Mouse (Mus musculus): ENCODE measurements at regions not wholly inside any gene's neighbourhood (a gene's known extent, or its start where the extent isn't known, plus 50 kb on each side); places are given as distances from the start of the nearest gene placed in this dataset.

DNA sequence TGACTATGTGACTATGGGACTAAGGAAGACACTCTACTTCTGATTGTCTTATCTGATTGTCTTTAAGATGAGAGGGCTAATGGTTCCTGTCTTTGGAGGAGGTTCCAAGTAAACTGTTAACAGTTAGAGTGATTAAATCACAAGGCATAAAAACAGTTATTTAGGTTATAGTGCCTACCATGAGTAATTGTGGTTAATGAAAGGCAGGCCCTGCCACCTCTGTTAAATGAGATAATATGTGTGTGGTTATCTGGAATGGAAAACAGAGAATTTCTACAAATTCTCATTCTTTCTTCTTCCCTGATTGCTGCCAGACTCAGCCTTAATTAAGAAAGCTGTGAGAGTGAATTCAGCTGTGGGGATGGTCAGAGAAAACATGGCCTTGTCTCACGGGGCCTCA, 53.4 kb upstream of the Emx2 start:
- H3K4me3 ChIP-seq (replicated peaks in 1 of 3; ENCODE audit: low read depth in 2 of 3, low read length in 2 of 3, poor library complexity in 1 of 3): no peak overlapping the region
- H3K27me3 ChIP-seq (replicated peaks): peaks cover 3% of the 10 kb centered on the region
- H3K36me3 ChIP-seq (replicated peaks in 1 of 2; ENCODE audit: control insufficient read depth in 1 of 2, insufficient read depth in 1 of 2, low read length in 1 of 2): no peaks in the 10 kb centered on the region
- in situ Hi-C loops (cut with MboI; ENCODE audit: low pct_ligation_motif_present, low pct_unique_long_range_greater_than_20kb, low sequenced_read_pairs) (loop anchor here (25.0 kb wide), 1 partner anchor 733 kb away; no protein-coding TSS in a partner anchor), dilution Hi-C loops (cut with MboI; ENCODE audit: extremely low pct_ligation_motif_present, extremely low pct_unique_long_range_greater_than_20kb, low sequenced_read_pairs) (no loop called here)
- TF ChIP-seq PAX5 (IDR thresholded peaks at IDR 0.05; ENCODE audit: low read length) (no peak), USF1 (IDR thresholded peaks at IDR 0.05; ENCODE audit: low read depth, low read length) (no peak), MEF2A (IDR thresholded peaks at IDR 0.05; ENCODE audit: borderline replicate concordance, low read depth, low read length) (no peak), RAD21 (IDR thresholded peaks at IDR 0.05; ENCODE audit: low read depth, low read length) (no peak), ZC3H11A (IDR thresholded peaks at IDR 0.05; ENCODE audit: low read depth, low read length) (no peak), CHD1 (IDR thresholded peaks at IDR 0.05; ENCODE audit: low read depth, low read length) (no peak), EP300 (IDR thresholded peaks at IDR 0.05; ENCODE audit: low read length) (no peak), ZMIZ1 (IDR thresholded peaks at IDR 0.05; ENCODE audit: low read depth, low read length) (no peak), BHLHE40 (IDR thresholded peaks at IDR 0.05; ENCODE audit: low read depth, low read length) (no peak), E2F4 (IDR thresholded peaks at IDR 0.05; ENCODE audit: insufficient replicate concordance, low read depth, low read length) (no peak), RCOR1 (conservative IDR thresholded peaks at IDR 0.05; ENCODE audit: low read depth, low read length) (no peak), JUND (conservative IDR thresholded peaks at IDR 0.05; ENCODE audit: low read depth, low read length) (no peak), SIN3A (IDR thresholded peaks at IDR 0.05; ENCODE audit: low read length) (no peak), SMC3 (IDR thresholded peaks at IDR 0.05; ENCODE audit: low read depth, low read length) (no peak), TBP (conservative IDR thresholded peaks at IDR 0.05; ENCODE audit: low read depth, low read length) (no peak), HCFC1 (IDR thresholded peaks at IDR 0.05; ENCODE audit: low read depth, low read length) (no peak), ELF1 (IDR thresholded peaks at IDR 0.05; ENCODE audit: low read depth, low read length) (no peak)
- peaks cover 4 to 17% of the 10 kb centered on the region in 2 experiments; a peak in 3 of 4 replicates for H3K4me1 ChIP-seq (ENCODE audit: control insufficient read depth in 1 of 2, insufficient read depth in 2 of 2)
- no peak overlapping the region for H3K27ac ChIP-seq (ENCODE audit: insufficient read depth, low read depth)
- no peaks in the 10 kb centered on the region for H3K79me2 ChIP-seq (replicated peaks; ENCODE audit: control insufficient read depth, extremely low read depth, insufficient read depth, poor library complexity, severe bottlenecking)
- DNase-seq (ENCODE audit: extremely low read depth): no peak
- H3K9ac ChIP-seq (ENCODE audit: insufficient read depth, low read depth): no peak overlapping the region
- no peak overlapping the region for H3K4me2 ChIP-seq (ENCODE audit: insufficient read depth, low read depth, poor library complexity, severe bottlenecking)
- H3K9me3 ChIP-seq (replicated peaks; ENCODE audit: low read length): no peaks in the 10 kb centered on the region

DNA sequence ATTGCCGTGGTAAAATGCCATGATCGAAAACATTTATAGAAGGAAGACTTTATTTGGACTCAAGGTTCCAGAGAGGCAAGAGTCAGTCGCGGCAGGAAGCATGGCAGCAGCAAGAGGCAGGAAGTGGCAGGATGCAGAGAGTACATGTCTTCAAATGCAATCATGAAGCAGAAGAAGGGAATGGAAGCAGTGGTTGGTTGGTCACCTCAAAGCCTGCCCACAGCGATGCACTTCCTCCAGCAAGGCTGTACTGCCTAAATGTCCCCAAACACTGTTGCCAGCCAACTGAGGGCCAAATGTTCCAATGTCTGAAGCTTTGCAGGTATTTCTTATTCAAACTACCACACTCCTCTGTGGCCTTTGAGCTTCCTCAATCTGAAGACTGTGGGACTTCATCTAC, 52.6 kb upstream of the Emx2 start:
- H3K27ac ChIP-seq (ENCODE audit: insufficient read depth, low read depth): no peak overlapping the region
- H3K79me2 ChIP-seq (replicated peaks; ENCODE audit: control insufficient read depth, extremely low read depth, insufficient read depth, poor library complexity, severe bottlenecking): no peaks in the 10 kb centered on the region
- H3K4me2 ChIP-seq (ENCODE audit: insufficient read depth, low read depth, poor library complexity, severe bottlenecking): no peak overlapping the region
- H3K36me3 ChIP-seq (replicated peaks in 1 of 2; ENCODE audit: control insufficient read depth in 1 of 2, insufficient read depth in 1 of 2, low read length in 1 of 2): no peaks in the 10 kb centered on the region
- no peak overlapping the region for H3K9ac ChIP-seq (ENCODE audit: insufficient read depth, low read depth)
- H3K4me1 ChIP-seq (ENCODE audit: control insufficient read depth in 1 of 2, insufficient read depth in 2 of 2): peaks cover 4 to 17% of the 10 kb centered on the region in 2 experiments; a peak in 3 of 4 replicates
- H3K9me3 ChIP-seq (replicated peaks; ENCODE audit: low read length): no peaks in the 10 kb centered on the region
- in situ Hi-C loops (cut with MboI; ENCODE audit: low pct_ligation_motif_present, low pct_unique_long_range_greater_than_20kb, low sequenced_read_pairs): loop anchor here (25.0 kb wide), 1 partner anchor 732 kb away; no protein-coding TSS in a partner anchor
- no peaks in the 10 kb centered on the region for H3K27me3 ChIP-seq (replicated peaks)
- no peak overlapping the region for H3K4me3 ChIP-seq (replicated peaks in 1 of 3; ENCODE audit: low read depth in 2 of 3, low read length in 2 of 3, poor library complexity in 1 of 3)
- TF ChIP-seq NRF1 (IDR thresholded peaks at IDR 0.05; ENCODE audit: low read depth, low read length) (no peak), RAD21 (IDR thresholded peaks at IDR 0.05; ENCODE audit: low read depth, low read length) (no peak), MAFK (IDR thresholded peaks at IDR 0.05; ENCODE audit: insufficient replicate concordance, low read length) (no peak)
- no peak for DNase-seq (ENCODE audit: extremely low read depth)
- dilution Hi-C loops (cut with MboI; ENCODE audit: extremely low pct_ligation_motif_present, extremely low pct_unique_long_range_greater_than_20kb, low sequenced_read_pairs): no loop called here
